Mouse (Mus musculus) intestine, embryonic 16.5 days (tissue): Measurements from ENCODE around the gene Mrpl43. TPM values are rescaled to one million over a fixed set of nuclear protein-coding genes. Genes with fewer than 3 reads are reported as not detected.

Source experiments
- ATAC-seq: fragments of 200-750 bp; cut with Nextera tagmentation; 2 replicates; pipeline ENCODE4 v1.8.0; 2017; ENCODE audit warnings: moderate TSS enrichment, moderate library complexity
- H3K27ac ChIP-seq: fragments of 300-500 bp; sonication (generic); 2 replicates; pipeline ENCODE4 v1.5.1; 2014; ENCODE audit warnings: mild to moderate bottlenecking, low read length
- H3K27me3 ChIP-seq: fragments of 300-500 bp; sonication (generic); replicated peaks from 2 replicates; pipeline ENCODE4 v1.6.1; 2014; ENCODE audit warnings: low read length, control low read depth, mixed read lengths; ENCODE audit not compliant: control insufficient read depth, insufficient read depth
- H3K36me3 ChIP-seq: fragments of 300-500 bp; sonication (generic); 2 replicates; pipeline ENCODE4 v1.6.1; 2014; ENCODE audit warnings: low read length, control low read depth; ENCODE audit not compliant: control insufficient read depth, insufficient read depth
- H3K4me1 ChIP-seq: fragments of 300-500 bp; sonication (generic); 2 replicates; pipeline ENCODE4 v1.6.1; 2014; ENCODE audit warnings: low read length, control low read depth, mixed read lengths; ENCODE audit not compliant: control insufficient read depth, insufficient read depth
- H3K4me2 ChIP-seq: fragments of 300-500 bp; sonication (generic); 2 replicates; pipeline ENCODE4 v1.6.1; 2014; ENCODE audit warnings: low read depth, low read length, control low read depth
- H3K4me3 ChIP-seq: fragments of 300-500 bp; sonication (generic); 2 replicates; pipeline ENCODE4 v1.5.1; 2014; ENCODE audit warnings: mild to moderate bottlenecking, low read length
- H3K9ac ChIP-seq: fragments of 300-500 bp; sonication (generic); 2 replicates; pipeline ENCODE4 v1.6.1; 2014; ENCODE audit warnings: low read depth, low read length
- H3K9me3 ChIP-seq: fragments of 300-500 bp; sonication (generic); 2 replicates; pipeline ENCODE4 v1.6.1; 2016; ENCODE audit warnings: low read length, control low read depth; ENCODE audit not compliant: control insufficient read depth
- WGBS: fragments of 180-500 bp; shearing (Covaris S2); extraction: QIAGEN DNeasy Blood & Tissue Kit; methylation state at CpG from one replicate; pipeline ENCODE4 v1.1.7; 2014; 5-methylcytosine and 5-hydroxymethylcytosine counted together
- polyA plus RNA-seq: library from polyadenylated mRNA; unstranded; fragments of >200 nt; fragmentation: Nextera tagmentation; extraction: Ambion mirVana; gene quantifications from 2 replicates; pipeline ENCODE4 v1.2.1, GENCODE M21; 2015

The Mrpl43 gene
- polyA plus RNA-seq, 1 experiment from 2014 or later: 76.4 TPM

- 87% methylated on average over 8 of the region's 8 CpGs for whole genome bisulfite sequencing
- no peak for ATAC-seq
- no peaks in the 10 kb centered on the region for H3K27me3 ChIP-seq
Observed at GRCm38 (mm10) chr19:44999647-45000046, 6.6 kb downstream of the Mrpl43 start.

GRCm38 (mm10) chr19:44997786-44998185 is 8.5 kb downstream of the Mrpl43 start:
- Histone ChIP-seq H3K27ac (no peak overlapping the region), H3K4me2 (no peak overlapping the region), H3K4me3 (no peak overlapping the region), H3K27me3 (no peaks in the 10 kb centered on the region), H3K9me3 (no peaks in the 10 kb centered on the region), H3K9ac (no peak overlapping the region), H3K36me3 (peaks cover 17% of the 10 kb centered on the region; the same call in 1 of the 2 replicates), H3K4me1 (no peaks in the 10 kb centered on the region)
- 84% methylated on average over 11 of the region's 11 CpGs for WGBS
- no peak for ATAC-seq

More at GRCm38 (mm10) chr19:44999647-45000046, 6.6 kb downstream of the Mrpl43 start:
- Histone ChIP-seq H3K4me1 (no peaks in the 10 kb centered on the region), H3K36me3 (peaks cover 24% of the 10 kb centered on the region), H3K9me3 (no peaks in the 10 kb centered on the region), H3K4me2 (no peak overlapping the region), H3K4me3 (no peak overlapping the region), H3K27ac (no peak overlapping the region), H3K9ac (no peak overlapping the region)

- peaks cover 3% of the 10 kb centered on the region; the same call in 1 of the 2 replicates for H3K36me3 ChIP-seq
- H3K27me3 ChIP-seq: no peaks in the 10 kb centered on the region
- ATAC-seq: no peak
- no peak overlapping the region for H3K4me3 ChIP-seq
- WGBS: 61% methylated on average over 7 of the region's 7 CpGs
- H3K4me2 ChIP-seq: no peak overlapping the region
- H3K27ac ChIP-seq: no peak overlapping the region; the same call in 1 of the 2 replicates
- H3K9ac ChIP-seq: no peak overlapping the region
- H3K4me1 ChIP-seq: peaks cover 10% of the 10 kb centered on the region
- H3K9me3 ChIP-seq: no peaks in the 10 kb centered on the region
Observed at GRCm38 (mm10) chr19:44992712-44993111, 13.5 kb downstream of the Mrpl43 start.

- no peak overlapping the region for H3K27ac ChIP-seq
- WGBS: 52% methylated on average over 7 of the region's 7 CpGs
Observed at GRCm38 (mm10) chr19:44992246-44992645, 14.0 kb downstream of the Mrpl43 start.

GRCm38 (mm10) chr19:44991031-44991430 is 15.2 kb downstream of the Mrpl43 start:
- peaks cover 20% of the 10 kb centered on the region for H3K4me1 ChIP-seq
- no peaks in the 10 kb centered on the region for H3K27me3 ChIP-seq
- peak overlapping the region; percentile 90 for H3K9ac ChIP-seq
- H3K36me3 ChIP-seq: no peaks in the 10 kb centered on the region
- H3K9me3 ChIP-seq: no peaks in the 10 kb centered on the region
- H3K4me2 ChIP-seq: peak overlapping the region; percentile 97
- peak; percentile 82 for ATAC-seq
- H3K27ac ChIP-seq: peak overlapping the region; percentile 97
- peak overlapping the region; percentile 82 for H3K4me3 ChIP-seq
- 67% methylated on average over 8 of the region's 8 CpGs for WGBS

More at GRCm38 (mm10) chr19:44992246-44992645, 14.0 kb downstream of the Mrpl43 start:
- H3K4me1 ChIP-seq: peaks cover 15% of the 10 kb centered on the region
- no peaks in the 10 kb centered on the region for H3K36me3 ChIP-seq
- H3K9me3 ChIP-seq: no peaks in the 10 kb centered on the region
- H3K4me3 ChIP-seq: no peak overlapping the region
- no peak for ATAC-seq
- H3K27me3 ChIP-seq: no peaks in the 10 kb centered on the region
- no peak overlapping the region for H3K9ac ChIP-seq
- 0 out of 2 replicates have a peak overlapping the region, but pooled peaks have one; percentile 97 for H3K4me2 ChIP-seq

GRCm38 (mm10) chr19:44989567-44990495 is 16.4 kb downstream of the Mrpl43 start:
- H3K4me1 ChIP-seq: peaks cover 20% of the 10 kb centered on the region
- no peaks in the 10 kb centered on the region for H3K9me3 ChIP-seq
- no peaks in the 10 kb centered on the region for H3K27me3 ChIP-seq
- peak overlapping the region; percentile 97 for H3K27ac ChIP-seq
- ATAC-seq: no peak
- H3K4me2 ChIP-seq: peak overlapping the region; percentile 97
- H3K36me3 ChIP-seq: no peaks in the 10 kb centered on the region
- whole genome bisulfite sequencing: 7% methylated on average over 22 of the region's 22 CpGs
- H3K4me3 ChIP-seq: peak overlapping the region; percentile 82
- peak overlapping the region; percentile 90 for H3K9ac ChIP-seq

- H3K36me3 ChIP-seq: no peaks in the 10 kb centered on the region
Observed at GRCm38 (mm10) chr19:44988831-44989566, 17.2 kb downstream of the Mrpl43 start, which contains the start of gene Sema4g. Sema4g (plus strand) TSS chr19:44989101.

GRCm38 (mm10) chr19:44988321-44988720 is 17.9 kb downstream of the Mrpl43 start:
- no peak for ATAC-seq
- peak overlapping the region; percentile 97 for H3K27ac ChIP-seq
- 29% methylated on average over 9 of the region's 9 CpGs for WGBS
- peak overlapping the region; percentile 90 for H3K9ac ChIP-seq
- H3K9me3 ChIP-seq: no peaks in the 10 kb centered on the region
- no peaks in the 10 kb centered on the region for H3K36me3 ChIP-seq
- H3K4me3 ChIP-seq: peak overlapping the region; percentile 82
- H3K4me2 ChIP-seq: peak overlapping the region; percentile 97
- peaks cover 27% of the 10 kb centered on the region for H3K4me1 ChIP-seq
- no peaks in the 10 kb centered on the region for H3K27me3 ChIP-seq

More at GRCm38 (mm10) chr19:44988831-44989566, 17.2 kb downstream of the Mrpl43 start, which contains the start of gene Sema4g:
- peak within 1 kb of the TSS; percentile 82 for H3K4me3 ChIP-seq
- peak within 1 kb of the TSS; percentile 90 for H3K9ac ChIP-seq
- peak within 1 kb of the TSS; percentile 97 for H3K4me2 ChIP-seq
- H3K9me3 ChIP-seq: no peaks in the 10 kb centered on the region
- H3K4me1 ChIP-seq: peaks cover 25% of the 10 kb centered on the region
- under 1% methylated on average over 49 of the region's 58 CpGs for WGBS
- H3K27ac ChIP-seq: peak within 1 kb of the TSS; percentile 97
- H3K27me3 ChIP-seq: no peaks in the 10 kb centered on the region
- peak; percentile 41 for ATAC-seq

GRCm38 (mm10) chr19:44987851-44988250 is 18.4 kb downstream of the Mrpl43 start:
- Histone ChIP-seq H3K36me3 (no peaks in the 10 kb centered on the region), H3K27ac (peak overlapping the region; percentile 97), H3K9me3 (no peaks in the 10 kb centered on the region), H3K4me2 (peak overlapping the region; percentile 97; the same call in 1 of the 2 replicates), H3K4me1 (peaks cover 28% of the 10 kb centered on the region), H3K4me3 (no peak overlapping the region), H3K27me3 (no peaks in the 10 kb centered on the region), H3K9ac (no peak overlapping the region; the same call in 1 of the 2 replicates)
- no peak for ATAC-seq
- WGBS: 56% methylated on average over 6 of the region's 6 CpGs
